Mouse (Mus musculus) intestine, embryonic 14.5 days (tissue): ENCODE results near the gene Trpc7. TPM values are rescaled to one million over a fixed set of nuclear protein-coding genes. Genes with fewer than 3 reads are reported as not detected.

ENCODE experiments used
- ATAC-seq: fragments of 200-750 bp; cut with Nextera tagmentation; replicated peaks from 2 replicates; pipeline ENCODE4 v1.8.0; 2017; ENCODE audit warnings: low read depth, moderate number of reproducible peaks, moderate TSS enrichment, moderate library complexity; ENCODE audit not compliant: low FRiP score, low TSS enrichment
- DNase-seq: peaks from one replicate; pipeline ENCODE4 v3.0.0-alpha.2; 2018; ENCODE audit warnings: low spot score
- H3K27ac ChIP-seq: fragments of 300-500 bp; sonication (generic); 2 replicates; pipeline ENCODE4 v1.5.1; 2014; ENCODE audit warnings: low read depth, mild to moderate bottlenecking, control low read depth
- H3K27me3 ChIP-seq: fragments of 300-500 bp; sonication (generic); replicated peaks from 2 replicates; pipeline ENCODE4 v1.6.1; 2014; ENCODE audit warnings: low read length, control low read depth; ENCODE audit not compliant: control insufficient read depth, insufficient read depth
- H3K36me3 ChIP-seq: fragments of 300-500 bp; sonication (generic); 2 replicates; pipeline ENCODE4 v1.6.1; 2014; ENCODE audit warnings: low read length, control low read depth; ENCODE audit not compliant: control insufficient read depth, insufficient read depth
- H3K4me1 ChIP-seq: fragments of 300-500 bp; sonication (generic); replicated peaks from 2 replicates; pipeline ENCODE4 v1.6.1; 2014; ENCODE audit warnings: low read length, control low read depth, mixed read lengths; ENCODE audit not compliant: control insufficient read depth, insufficient read depth
- H3K4me2 ChIP-seq: fragments of 300-500 bp; sonication (generic); 2 replicates; pipeline ENCODE4 v1.6.1; 2014; ENCODE audit warnings: low read length
- H3K4me3 ChIP-seq: fragments of 300-500 bp; sonication (generic); 2 replicates; pipeline ENCODE4 v1.5.1; 2014; ENCODE audit warnings: low read depth, low read length, control low read depth, mixed read lengths
- H3K9ac ChIP-seq: fragments of 300-500 bp; sonication (generic); 2 replicates; pipeline ENCODE4 v1.6.1; 2014; ENCODE audit warnings: mild to moderate bottlenecking, low read length
- H3K9me3 ChIP-seq: fragments of 300-500 bp; sonication (generic); 2 replicates; pipeline ENCODE4 v1.6.1; 2016; ENCODE audit warnings: low read length, control low read depth; ENCODE audit not compliant: control insufficient read depth
- WGBS: fragments of 180-500 bp; shearing (Covaris S2); extraction: QIAGEN DNeasy Blood & Tissue Kit; methylation state at CpG from one replicate; pipeline ENCODE4 v1.1.7; 2014; 5-methylcytosine and 5-hydroxymethylcytosine counted together
- polyA plus RNA-seq: library from polyadenylated mRNA; unstranded; fragments of >200 nt; fragmentation: Nextera tagmentation; extraction: Ambion mirVana; gene quantifications from 2 replicates; pipeline ENCODE4 v1.2.1, GENCODE M21; 2014

The Trpc7 gene
- polyA plus RNA-seq, 1 experiment from 2014 or later, result not detected

GRCm38 (mm10) chr13:56806776-56807490 lies 88.9 kb downstream of the Trpc7 start:
- Histone ChIP-seq H3K4me3 (peak overlapping the region; percentile 31), H3K4me1 (no peaks in the 10 kb centered on the region), H3K9me3 (no peaks in the 10 kb centered on the region), H3K27me3 (no peaks in the 10 kb centered on the region), H3K4me2 (peak overlapping the region; percentile 59), H3K36me3 (no peaks in the 10 kb centered on the region), H3K9ac (no peak overlapping the region), H3K27ac (no peak overlapping the region)
- ATAC-seq (peak; percentile 66; the same call in 1 of the 2 replicates), DNase-seq (peak; percentile 95)
- 8% methylated on average over 27 of the region's 27 CpGs for WGBS

- H3K4me3 ChIP-seq, result no peak overlapping the region
- H3K27me3 ChIP-seq, result no peaks in the 10 kb centered on the region
- DNase-seq, result no peak
- no peaks in the 10 kb centered on the region for H3K36me3 ChIP-seq
- H3K4me1 ChIP-seq, result no peaks in the 10 kb centered on the region
- no peaks in the 10 kb centered on the region for H3K9me3 ChIP-seq
- 85% methylated on average over 3 of the region's 3 CpGs for WGBS
- no peak for ATAC-seq
- no peak overlapping the region for H3K4me2 ChIP-seq
- H3K9ac ChIP-seq, result no peak overlapping the region
- H3K27ac ChIP-seq, result no peak overlapping the region
Observed at GRCm38 (mm10) chr13:56805131-56805530, 90.7 kb downstream of the Trpc7 start.

- H3K27ac ChIP-seq, result no peak overlapping the region
- no peak overlapping the region for H3K4me2 ChIP-seq
- no peaks in the 10 kb centered on the region for H3K9me3 ChIP-seq
- H3K27me3 ChIP-seq, result no peaks in the 10 kb centered on the region
- DNase-seq, result no peak
- no peak overlapping the region for H3K9ac ChIP-seq
- no peaks in the 10 kb centered on the region for H3K4me1 ChIP-seq
- whole genome bisulfite sequencing, result 75% methylated on average over 7 of the region's 7 CpGs
- H3K4me3 ChIP-seq, result no peak overlapping the region
- H3K36me3 ChIP-seq, result no peaks in the 10 kb centered on the region
- no peak for ATAC-seq
Observed at GRCm38 (mm10) chr13:56797459-56797858, 98.3 kb downstream of the Trpc7 start.

- 79% methylated on average over 7 of the region's 7 CpGs for WGBS
- H3K9ac ChIP-seq, result no peak overlapping the region
- no peaks in the 10 kb centered on the region for H3K4me1 ChIP-seq
- no peak overlapping the region for H3K4me2 ChIP-seq
- H3K36me3 ChIP-seq, result no peaks in the 10 kb centered on the region
- no peak overlapping the region for H3K27ac ChIP-seq
- no peak overlapping the region for H3K4me3 ChIP-seq
- ATAC-seq (no peak), DNase-seq (no peak)
- H3K27me3 ChIP-seq, result no peaks in the 10 kb centered on the region
- no peaks in the 10 kb centered on the region for H3K9me3 ChIP-seq
Observed at GRCm38 (mm10) chr13:56795501-56795900, 100.3 kb downstream of the Trpc7 start.

- H3K4me1 ChIP-seq, result no peaks in the 10 kb centered on the region
- DNase-seq, result no peak
- H3K9me3 ChIP-seq, result no peaks in the 10 kb centered on the region
- no peak overlapping the region for H3K4me2 ChIP-seq
- no peaks in the 10 kb centered on the region for H3K27me3 ChIP-seq
- no peak overlapping the region for H3K9ac ChIP-seq
- H3K27ac ChIP-seq, result no peak overlapping the region
- no peaks in the 10 kb centered on the region for H3K36me3 ChIP-seq
- no peak overlapping the region for H3K4me3 ChIP-seq
- no peak for ATAC-seq
- 67% methylated on average over 7 of the region's 7 CpGs for WGBS
Observed at GRCm38 (mm10) chr13:56794441-56794840, 101.4 kb downstream of the Trpc7 start.

- H3K36me3 ChIP-seq, result no peaks in the 10 kb centered on the region
- 79% methylated on average over 3 of the region's 3 CpGs for WGBS
- no peak for ATAC-seq
Observed at GRCm38 (mm10) chr13:56792844-56793243, 102.9 kb downstream of the Trpc7 start.

GRCm38 (mm10) chr13:56790683-56791082 lies 105.1 kb downstream of the Trpc7 start:
- H3K9ac ChIP-seq, result no peak overlapping the region
- no peaks in the 10 kb centered on the region for H3K9me3 ChIP-seq
- H3K27me3 ChIP-seq, result no peaks in the 10 kb centered on the region
- H3K4me2 ChIP-seq, result no peak overlapping the region
- WGBS, result 85% methylated on average over 3 of the region's 3 CpGs
- no peak overlapping the region for H3K4me3 ChIP-seq
- H3K36me3 ChIP-seq, result no peaks in the 10 kb centered on the region
- ATAC-seq, result no peak
- no peak overlapping the region for H3K27ac ChIP-seq
- H3K4me1 ChIP-seq, result no peaks in the 10 kb centered on the region
- no peak for DNase-seq

More at GRCm38 (mm10) chr13:56792844-56793243, 102.9 kb downstream of the Trpc7 start:
- H3K27ac ChIP-seq, result no peak overlapping the region
- H3K9me3 ChIP-seq, result no peaks in the 10 kb centered on the region
- no peaks in the 10 kb centered on the region for H3K4me1 ChIP-seq
- no peak for DNase-seq
- H3K9ac ChIP-seq, result no peak overlapping the region
- no peaks in the 10 kb centered on the region for H3K27me3 ChIP-seq
- H3K4me2 ChIP-seq, result no peak overlapping the region
- no peak overlapping the region for H3K4me3 ChIP-seq

GRCm38 (mm10) chr13:56782621-56783020 lies 113.2 kb downstream of the Trpc7 start:
- H3K27ac ChIP-seq, result no peak overlapping the region
- H3K4me1 ChIP-seq, result no peaks in the 10 kb centered on the region
- no peak overlapping the region for H3K9ac ChIP-seq
- WGBS, result 78% methylated on average over 1 of the region's 1 CpGs
- no peak for DNase-seq
- no peaks in the 10 kb centered on the region for H3K36me3 ChIP-seq
- ATAC-seq, result no peak
- no peak overlapping the region for H3K4me3 ChIP-seq
- H3K4me2 ChIP-seq, result no peak overlapping the region
- no peaks in the 10 kb centered on the region for H3K27me3 ChIP-seq
- H3K9me3 ChIP-seq, result no peaks in the 10 kb centered on the region

- H3K9ac ChIP-seq, result no peak overlapping the region
- ATAC-seq (no peak), DNase-seq (no peak)
- WGBS, result 85% methylated on average over 3 of the region's 3 CpGs
- no peak overlapping the region for H3K4me2 ChIP-seq
- no peaks in the 10 kb centered on the region for H3K36me3 ChIP-seq
- no peaks in the 10 kb centered on the region for H3K9me3 ChIP-seq
- no peak overlapping the region for H3K4me3 ChIP-seq
- H3K27ac ChIP-seq, result no peak overlapping the region
- no peaks in the 10 kb centered on the region for H3K4me1 ChIP-seq
- no peaks in the 10 kb centered on the region for H3K27me3 ChIP-seq
Observed at GRCm38 (mm10) chr13:56781697-56782096, 114.1 kb downstream of the Trpc7 start.
